Comparison of ENCODE assay signal across 24 mouse cellular contexts in the genomic region with DNA sequence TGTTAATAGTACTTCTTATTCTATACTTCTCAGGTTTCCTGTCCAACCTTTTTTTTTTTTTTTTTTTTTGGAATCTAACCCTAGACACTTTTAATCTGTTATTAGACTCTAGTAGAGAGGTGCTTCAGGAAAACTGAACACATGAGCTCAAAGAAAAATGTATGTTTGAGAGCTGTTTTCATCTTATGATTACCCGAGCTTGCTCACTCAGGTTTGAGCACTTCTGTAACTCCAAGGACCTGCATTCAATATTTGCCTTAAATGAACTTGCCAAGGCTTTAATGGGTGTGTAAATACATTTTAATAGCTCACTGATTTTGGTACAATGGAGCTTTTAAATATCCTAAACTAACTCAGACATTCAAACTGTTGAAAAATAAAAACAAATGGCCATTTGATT.
"Had no signal": no experiment of that assay in that cellular context is flagged by ENCODE, and none has a peak within 500 bp of the region (broad histone marks: within the 10 kb centered on the region; RNA-seq: fewer than 3 reads in every experiment).

No protein-coding gene starts in this region.

- H3K4me3 ChIP-seq: gastrocnemius, adult 2 months; heart, embryonic 10.5 days; heart, embryonic 12.5 days; hindbrain, embryonic 10.5 days; hindbrain, embryonic 12.5 days; intestine, embryonic 15.5 days; layer of hippocampus, adult 2 months; left cerebral cortex, adult 2 months; limb, embryonic 10.5 days; limb, embryonic 12.5 days had no signal

- ATAC-seq: hindbrain, embryonic 16.5 days; inflammation-experienced regulatory T-cells, adult 6 months; intestine, embryonic 15.5 days; intestine, postnatal 0 days had no signal

- H3K4me2 ChIP-seq: heart, embryonic 12.5 days; hindbrain, embryonic 12.5 days; hindbrain, embryonic 14.5 days; intestine, embryonic 15.5 days; limb, embryonic 12.5 days had no signal

- DNase-seq: gastrocnemius, adult 2 months; gastrocnemius, postnatal 10 days; gastrocnemius, postnatal 25 days; heart, adult 18-20 months; heart, postnatal 10 days; heart, postnatal 4 days; kidney, adult 18-20 months; kidney, adult 8-10 months; kidney, postnatal 10 days; kidney, postnatal 25 days; kidney, postnatal 4 days had no signal

- H3K9me3 ChIP-seq: heart, embryonic 10.5 days; heart, embryonic 12.5 days; hindbrain, embryonic 10.5 days; hindbrain, embryonic 12.5 days; intestine, embryonic 15.5 days; limb, embryonic 10.5 days; limb, embryonic 12.5 days had no signal

- H3K36me3 ChIP-seq: heart, embryonic 10.5 days; heart, embryonic 12.5 days; hindbrain, embryonic 10.5 days; hindbrain, embryonic 12.5 days; intestine, embryonic 15.5 days; limb, embryonic 10.5 days; limb, embryonic 12.5 days had no signal

- H3K27me3 ChIP-seq: heart, embryonic 12.5 days; intestine, embryonic 15.5 days; limb, embryonic 12.5 days had no signal

- H3K4me1 ChIP-seq: heart, embryonic 10.5 days; heart, embryonic 12.5 days; intestine, embryonic 15.5 days had no signal

- H3K9ac ChIP-seq: heart, embryonic 12.5 days; hindbrain, embryonic 12.5 days; hindbrain, embryonic 14.5 days; intestine, embryonic 15.5 days; limb, embryonic 12.5 days had no signal

- H3K27ac ChIP-seq: gastrocnemius, adult 2 months; heart, embryonic 10.5 days; hindbrain, embryonic 10.5 days; hindbrain, embryonic 12.5 days; hindbrain, embryonic 14.5 days; intestine, embryonic 15.5 days; layer of hippocampus, adult 2 months; left cerebral cortex, adult 2 months; limb, embryonic 10.5 days; limb, embryonic 12.5 days had no signal
